Mouse (Mus musculus) forebrain, embryonic 13.5 days (tissue): ENCODE results near the gene Fyttd1. TPM values are rescaled to one million over a fixed set of nuclear protein-coding genes. Genes with fewer than 3 reads are reported as not detected.
A peak's percentile ranks its signal among the peaks of the same experiment; 100 is the strongest.

ENCODE experiments used
- ATAC-seq: fragments of 200-750 bp; cut with Nextera tagmentation; 2 replicates; pipeline ENCODE4 v1.8.0; 2017
- H3K27ac ChIP-seq: fragments of 300-500 bp; sonication (generic); 2 replicates; pipeline ENCODE4 v1.5.1; 2015; ENCODE audit warnings: inconsistent platforms, mild to moderate bottlenecking, moderate library complexity
- H3K27me3 ChIP-seq: fragments of 300-500 bp; sonication (generic); 2 replicates; pipeline ENCODE4 v1.6.1; 2015; ENCODE audit warnings: mild to moderate bottlenecking, inconsistent platforms
- H3K36me3 ChIP-seq: fragments of 300-500 bp; sonication (generic); 2 replicates; pipeline ENCODE4 v1.6.1; 2015; ENCODE audit warnings: mild to moderate bottlenecking, inconsistent platforms; ENCODE audit not compliant: poor library complexity, severe bottlenecking
- H3K4me1 ChIP-seq: fragments of 300-500 bp; sonication (generic); 2 replicates; pipeline ENCODE4 v1.6.1; 2015; ENCODE audit warnings: inconsistent platforms
- H3K4me2 ChIP-seq: fragments of 300-500 bp; sonication (generic); 2 replicates; pipeline ENCODE4 v1.6.1; 2015; ENCODE audit warnings: inconsistent platforms, mild to moderate bottlenecking, moderate library complexity
- H3K4me3 ChIP-seq: fragments of 300-500 bp; sonication (generic); 2 replicates; pipeline ENCODE4 v1.5.1; 2015; ENCODE audit warnings: mild to moderate bottlenecking, inconsistent platforms
- H3K9ac ChIP-seq: fragments of 300-500 bp; sonication (generic); 2 replicates; pipeline ENCODE4 v1.6.1; 2015; ENCODE audit warnings: mild to moderate bottlenecking, inconsistent platforms
- H3K9me3 ChIP-seq: fragments of 300-500 bp; sonication (generic); replicated peaks from 2 replicates; pipeline ENCODE4 v1.6.1; 2016; ENCODE audit warnings: inconsistent platforms
- WGBS: fragments of 180-500 bp; shearing (Covaris S2); methylation state at CpG from one replicate; pipeline ENCODE4 v1.1.7; 2015; 5-methylcytosine and 5-hydroxymethylcytosine counted together
- polyA plus RNA-seq: library from polyadenylated mRNA; unstranded; fragments of >200 nt; fragmentation: Nextera tagmentation; extraction: Ambion mirVana; gene quantifications from 2 replicates; pipeline ENCODE4 v1.2.1, GENCODE M21; 2015

The Fyttd1 gene
- polyA plus RNA-seq, result 103 and 119 TPM in 2 replicates

DNA sequence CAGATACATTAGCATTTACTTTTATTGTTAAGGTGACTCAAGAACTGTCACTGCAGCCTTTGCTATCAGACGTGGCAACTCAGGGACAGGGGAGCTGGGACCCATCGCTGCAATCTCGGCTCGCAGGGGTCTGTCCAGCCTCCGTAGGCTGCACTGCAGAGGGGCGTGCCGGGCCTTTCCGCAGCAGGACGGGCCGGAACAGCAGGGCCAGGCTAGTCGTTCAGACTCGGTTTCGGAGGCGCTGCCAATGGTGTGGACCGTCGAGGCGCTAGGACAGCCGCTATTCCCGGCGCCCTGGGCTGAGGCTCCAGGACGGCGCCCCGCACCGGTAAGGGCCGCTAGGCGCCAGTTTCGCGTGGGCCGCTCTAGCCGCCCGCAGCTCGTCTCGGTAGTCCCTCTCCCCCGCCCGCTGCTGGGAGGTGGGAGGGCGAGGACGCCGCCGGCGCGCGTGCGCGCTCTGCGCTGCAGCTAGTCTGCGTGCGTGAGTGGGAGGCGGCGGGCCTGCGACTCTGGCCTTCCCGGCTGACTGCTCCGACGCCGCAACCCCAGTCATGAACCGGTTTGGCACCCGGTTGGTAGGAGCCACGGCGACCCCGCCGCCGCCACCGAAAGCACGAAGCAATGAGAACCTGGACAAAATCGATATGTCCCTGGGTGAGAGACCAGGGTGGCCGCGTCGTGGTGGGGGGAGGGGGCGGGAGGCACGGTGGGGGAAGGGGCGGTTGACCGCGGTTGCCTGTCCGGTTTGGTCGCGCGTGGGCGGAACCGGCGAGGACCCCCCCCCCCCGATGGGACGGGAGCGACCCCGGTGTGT lies at the start of gene Fyttd1, which contains the start of gene Rubcn:
Gene Fyttd1 (plus strand): TSS at position 158 of the 814 bp plus-strand sequence.
Gene Rubcn (minus strand): TSS at position 424 of the 814 bp plus-strand sequence.
- H3K4me3 ChIP-seq, result peak within 1 kb of the TSS; percentile 88
- H3K27ac ChIP-seq, result peak within 1 kb of the TSS; percentile 74
- peak; percentile 98 for ATAC-seq
- H3K4me1 ChIP-seq, result peaks cover 27% of the 10 kb centered on the region
- no peaks in the 10 kb centered on the region for H3K36me3 ChIP-seq
- no peaks in the 10 kb centered on the region for H3K9me3 ChIP-seq
- peak within 1 kb of the TSS; percentile 87 for H3K9ac ChIP-seq
- no peaks in the 10 kb centered on the region for H3K27me3 ChIP-seq
- H3K4me2 ChIP-seq, result peak within 1 kb of the TSS; percentile 88
- WGBS, result under 1% methylated on average over 68 of the region's 83 CpGs

DNA sequence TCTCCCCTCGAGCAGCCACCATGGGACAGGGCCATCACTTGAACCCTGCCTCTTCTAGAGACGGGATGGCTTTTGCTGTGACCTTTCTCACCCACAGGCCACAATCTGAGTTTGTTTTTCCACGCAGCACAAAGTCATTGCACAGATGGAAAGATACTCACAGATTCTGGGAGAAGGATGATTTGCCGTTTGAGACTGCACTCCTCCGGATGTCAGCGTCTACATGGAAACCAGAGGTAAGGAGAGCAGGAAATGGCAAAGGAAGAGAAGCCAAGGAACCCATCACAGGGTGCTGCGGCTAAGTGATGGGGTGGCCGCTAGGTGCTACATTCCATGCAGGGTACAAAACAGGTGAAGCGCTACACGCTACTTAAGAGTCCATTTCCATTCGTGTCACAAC lies 48.2 kb upstream of the Fyttd1 start:
- Histone ChIP-seq H3K9ac (no peak overlapping the region), H3K9me3 (no peaks in the 10 kb centered on the region), H3K36me3 (peaks cover 68% of the 10 kb centered on the region), H3K27ac (no peak overlapping the region), H3K4me2 (no peak overlapping the region), H3K27me3 (no peaks in the 10 kb centered on the region), H3K4me1 (no peaks in the 10 kb centered on the region; the same call in 1 of the 2 replicates), H3K4me3 (no peak overlapping the region)
- WGBS, result 89% methylated on average over 11 of the region's 11 CpGs
- no peak for ATAC-seq

DNA sequence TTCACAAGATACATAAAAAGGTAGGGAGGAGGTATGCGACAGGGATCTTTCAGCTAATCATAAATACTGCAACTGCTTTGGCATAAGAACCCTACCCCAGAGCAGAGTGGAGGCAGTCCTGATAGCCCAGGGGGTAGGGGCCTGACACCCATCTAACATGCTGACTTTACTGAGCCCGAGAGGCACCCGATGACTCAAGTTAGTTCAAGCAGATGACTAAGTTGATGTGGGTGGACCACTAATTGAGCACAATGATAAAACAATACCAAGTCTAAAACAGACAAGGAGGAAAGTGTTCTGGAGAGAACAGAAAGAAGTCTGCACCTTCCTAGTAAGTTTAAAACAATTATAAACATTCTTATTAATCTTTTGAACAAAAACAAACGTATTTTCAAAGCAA lies 45.8 kb upstream of the Fyttd1 start:
- no peaks in the 10 kb centered on the region for H3K27me3 ChIP-seq
- H3K9me3 ChIP-seq, result no peaks in the 10 kb centered on the region
- no peak overlapping the region for H3K4me2 ChIP-seq
- ATAC-seq, result no peak
- H3K9ac ChIP-seq, result no peak overlapping the region
- H3K4me1 ChIP-seq, result no peaks in the 10 kb centered on the region; the same call in 1 of the 2 replicates
- no peak overlapping the region for H3K4me3 ChIP-seq
- 75% methylated on average over 4 of the region's 4 CpGs for WGBS
- H3K36me3 ChIP-seq, result peaks cover 64% of the 10 kb centered on the region
- H3K27ac ChIP-seq, result no peak overlapping the region

DNA sequence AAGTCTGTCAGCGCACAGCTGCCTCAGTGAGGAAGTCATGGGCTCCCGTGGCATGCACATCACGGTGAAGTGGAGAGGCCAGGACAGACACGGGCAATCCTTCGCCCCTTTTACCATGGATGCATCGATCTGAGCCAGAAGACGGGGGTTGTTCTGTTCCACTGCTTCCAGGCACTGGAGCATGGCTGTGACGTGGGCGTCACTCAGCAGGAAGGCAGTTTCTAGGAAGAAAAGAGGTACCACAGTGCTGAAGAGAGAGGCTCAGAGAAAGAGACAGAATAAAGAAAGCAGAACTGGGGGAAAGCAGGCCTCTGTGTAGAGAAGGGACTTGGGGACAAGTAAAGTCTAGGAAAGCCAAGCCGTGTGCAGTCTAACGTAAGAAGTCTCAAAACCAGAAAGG lies 30.2 kb upstream of the Fyttd1 start:
- H3K27ac ChIP-seq, result no peak overlapping the region
- no peak for ATAC-seq
- no peak overlapping the region for H3K4me2 ChIP-seq
- H3K9ac ChIP-seq, result no peak overlapping the region
- 93% methylated on average over 11 of the region's 11 CpGs for WGBS
- no peak overlapping the region for H3K4me3 ChIP-seq
- H3K36me3 ChIP-seq, result peaks cover 73% of the 10 kb centered on the region
- no peaks in the 10 kb centered on the region for H3K9me3 ChIP-seq
- H3K27me3 ChIP-seq, result no peaks in the 10 kb centered on the region
- H3K4me1 ChIP-seq, result no peaks in the 10 kb centered on the region

- H3K9ac ChIP-seq, result no peak overlapping the region
- WGBS, result 93% methylated on average over 11 of the region's 11 CpGs
- no peaks in the 10 kb centered on the region for H3K27me3 ChIP-seq
- ATAC-seq, result no peak
- no peak overlapping the region for H3K4me3 ChIP-seq
- peaks cover 9% of the 10 kb centered on the region for H3K4me1 ChIP-seq
- H3K4me2 ChIP-seq, result no peak overlapping the region
- H3K9me3 ChIP-seq, result no peaks in the 10 kb centered on the region
- H3K36me3 ChIP-seq, result peaks cover 61% of the 10 kb centered on the region
- H3K27ac ChIP-seq, result no peak overlapping the region
Observed at GRCm38 (mm10) chr16:32849042-32849830, 28.1 kb upstream of the Fyttd1 start.

GRCm38 (mm10) chr16:32853492-32854049 lies 23.7 kb upstream of the Fyttd1 start:
- H3K9ac ChIP-seq, result no peak overlapping the region
- H3K4me1 ChIP-seq, result peaks cover 15% of the 10 kb centered on the region
- H3K27me3 ChIP-seq, result no peaks in the 10 kb centered on the region
- H3K4me2 ChIP-seq, result no peak overlapping the region
- WGBS, result 72% methylated on average over 13 of the region's 13 CpGs
- ATAC-seq, result no peak
- no peaks in the 10 kb centered on the region for H3K9me3 ChIP-seq
- H3K4me3 ChIP-seq, result no peak overlapping the region
- peaks cover 20% of the 10 kb centered on the region for H3K36me3 ChIP-seq
- no peak overlapping the region for H3K27ac ChIP-seq

GRCm38 (mm10) chr16:32854050-32854571 lies 23.2 kb upstream of the Fyttd1 start:
- WGBS, result 66% methylated on average over 2 of the region's 2 CpGs
- Histone ChIP-seq H3K27ac (0 out of 2 replicates have a peak overlapping the region, but pooled peaks have one; percentile 41), H3K4me3 (no peak overlapping the region), H3K9ac (no peak overlapping the region), H3K4me1 (peaks cover 15% of the 10 kb centered on the region), H3K9me3 (no peaks in the 10 kb centered on the region), H3K4me2 (no peak overlapping the region), H3K27me3 (no peaks in the 10 kb centered on the region), H3K36me3 (peaks cover 15% of the 10 kb centered on the region)
- peak; percentile 59; the same call in 1 of the 2 replicates for ATAC-seq

- Histone ChIP-seq H3K4me2 (no peak overlapping the region), H3K9ac (no peak overlapping the region), H3K9me3 (no peaks in the 10 kb centered on the region), H3K4me1 (peaks cover 15% of the 10 kb centered on the region), H3K27ac (no peak overlapping the region), H3K4me3 (no peak overlapping the region), H3K27me3 (no peaks in the 10 kb centered on the region), H3K36me3 (peaks cover 9% of the 10 kb centered on the region)
- WGBS, result 93% methylated on average over 3 of the region's 3 CpGs
- no peak for ATAC-seq
Observed at GRCm38 (mm10) chr16:32856751-32857150, 20.5 kb upstream of the Fyttd1 start.

DNA sequence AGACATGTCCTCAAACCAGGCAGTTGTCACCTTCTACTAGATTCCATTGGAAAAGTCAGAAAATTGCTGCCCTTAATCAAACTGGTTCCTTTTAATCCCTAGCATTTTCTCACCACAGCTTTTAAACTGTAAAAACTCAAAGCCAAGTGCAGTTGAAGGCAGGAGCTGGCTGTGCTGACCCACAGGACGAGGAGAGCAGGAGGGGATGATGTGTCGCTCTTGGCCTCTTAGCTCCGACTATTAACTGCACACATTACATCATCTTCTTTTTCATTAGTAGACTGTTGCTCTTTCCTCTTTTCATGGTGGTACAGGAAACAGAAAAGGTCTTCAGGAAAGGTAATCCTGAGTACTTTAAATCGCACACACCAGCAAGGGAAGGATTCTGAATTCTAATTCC lies 18.9 kb upstream of the Fyttd1 start:
- Histone ChIP-seq H3K27ac (no peak overlapping the region), H3K4me1 (peaks cover 14% of the 10 kb centered on the region), H3K4me2 (no peak overlapping the region), H3K36me3 (peaks cover 3% of the 10 kb centered on the region; the same call in 1 of the 2 replicates), H3K27me3 (no peaks in the 10 kb centered on the region), H3K9me3 (no peaks in the 10 kb centered on the region), H3K9ac (no peak overlapping the region), H3K4me3 (no peak overlapping the region)
- 77% methylated on average over 4 of the region's 4 CpGs for WGBS
- no peak for ATAC-seq

- Histone ChIP-seq H3K4me2 (no peak overlapping the region), H3K27me3 (no peaks in the 10 kb centered on the region), H3K4me1 (peaks cover 9% of the 10 kb centered on the region), H3K9me3 (no peaks in the 10 kb centered on the region), H3K27ac (no peak overlapping the region), H3K36me3 (peaks cover 3% of the 10 kb centered on the region; the same call in 1 of the 2 replicates), H3K4me3 (no peak overlapping the region), H3K9ac (no peak overlapping the region)
- ATAC-seq, result no peak
- 88% methylated on average over 12 of the region's 12 CpGs for WGBS
Observed at GRCm38 (mm10) chr16:32858771-32859636, 18.3 kb upstream of the Fyttd1 start.

DNA sequence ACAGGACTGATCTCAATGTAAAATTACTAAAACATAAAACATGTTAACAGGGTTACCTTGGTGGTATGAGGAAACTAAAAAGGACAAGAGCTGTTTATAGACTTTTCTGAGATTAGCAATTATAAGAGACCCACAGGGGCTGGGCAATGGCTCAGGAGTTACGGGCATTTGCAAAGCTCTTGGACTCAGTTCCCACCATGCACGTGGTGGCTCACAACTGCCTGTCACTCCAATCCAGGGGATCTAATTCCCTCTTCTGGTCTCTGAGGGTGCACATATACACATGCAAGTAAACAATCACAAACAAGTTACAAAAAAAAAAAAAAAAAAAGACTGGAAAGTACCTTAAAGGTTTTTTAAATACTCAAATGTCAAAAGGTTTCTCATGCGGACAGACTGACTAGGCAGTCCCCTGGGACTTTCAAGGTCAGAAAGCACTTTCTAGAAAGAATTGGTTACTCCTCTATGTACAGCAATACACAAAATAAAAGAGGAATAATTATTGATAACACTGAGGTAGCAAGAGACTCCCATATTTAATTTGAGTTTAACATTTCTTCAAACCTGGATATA lies 15.4 kb upstream of the Fyttd1 start:
- no peak for ATAC-seq
- peaks cover 3% of the 10 kb centered on the region; the same call in 1 of the 2 replicates for H3K36me3 ChIP-seq
- H3K4me1 ChIP-seq, result peaks cover 6% of the 10 kb centered on the region
- WGBS, result 91% methylated on average over 3 of the region's 3 CpGs
- no peak overlapping the region for H3K4me2 ChIP-seq
- no peaks in the 10 kb centered on the region for H3K9me3 ChIP-seq
- no peak overlapping the region for H3K4me3 ChIP-seq
- H3K9ac ChIP-seq, result no peak overlapping the region
- no peak overlapping the region for H3K27ac ChIP-seq
- no peaks in the 10 kb centered on the region for H3K27me3 ChIP-seq
